ENCODE assay signal across 9 mouse cellular contexts in the genomic region with DNA sequence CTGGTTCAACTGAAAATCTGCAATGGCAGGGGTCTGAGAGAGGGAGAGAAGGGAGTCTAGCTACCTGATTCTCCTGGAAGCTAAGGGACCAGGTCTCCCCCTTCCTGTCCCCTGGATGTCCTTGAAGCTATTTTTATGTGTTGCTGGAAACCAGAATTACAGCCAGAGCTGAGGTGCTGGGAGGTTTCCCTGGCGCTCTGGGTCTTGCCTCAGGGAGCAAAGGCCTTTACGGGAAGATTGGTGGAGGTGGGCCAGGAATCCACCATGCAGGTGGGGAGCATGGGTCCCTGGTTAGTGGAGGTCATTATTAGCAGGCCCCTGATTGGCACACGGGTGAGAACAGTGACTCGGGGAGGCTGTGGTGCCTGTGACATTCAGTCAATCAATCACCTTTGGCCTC. TPM values are rescaled to one million over a fixed set of nuclear protein-coding genes. Genes with fewer than 3 reads are reported as not detected.
DNase-seq lines count a peak whose midpoint lies in the region; ATAC-seq lines count a peak whose summit lies in the region.
"Had no signal": no experiment of that assay in that cellular context is flagged by ENCODE, and none has a peak within 500 bp of the region (broad histone marks: within the 10 kb centered on the region; RNA-seq: fewer than 3 reads in every experiment).

No protein-coding gene starts in this region.

- no peak overlapping the region for H3K4me3 ChIP-seq in forebrain, embryonic 12.5 days (replicated peaks)
- H3K4me3 ChIP-seq in forebrain, embryonic 16.5 days (replicated peaks; ENCODE audit: low read length) = no peak overlapping the region
- H3K4me3 ChIP-seq in heart, embryonic 15.5 days = no peak overlapping the region
- H3K4me3 ChIP-seq in kidney, embryonic 14.5 days (ENCODE audit: low read length) = no peak overlapping the region
- no peak overlapping the region for H3K4me3 ChIP-seq in midbrain, embryonic 15.5 days
- no peak overlapping the region for H3K4me3 ChIP-seq in liver, embryonic 12.5 days

- ATAC-seq in forebrain, embryonic 12.5 days (ENCODE audit: low FRiP score) = no peak
- no peak for ATAC-seq in forebrain, embryonic 16.5 days
- ATAC-seq in heart, embryonic 15.5 days (replicated peaks; ENCODE audit: insufficient number of reproducible peaks, insufficient read depth, low FRiP score, low read depth) = no peak
- ATAC-seq in kidney, embryonic 14.5 days (ENCODE audit: low FRiP score, low TSS enrichment) = no peak
- no peak for ATAC-seq in midbrain, embryonic 15.5 days (replicated peaks)
- no peak for ATAC-seq in liver, embryonic 12.5 days

- DNase-seq in B cell, adult 2 months = no peak
- DNase-seq in embryo, embryonic 10 days (ENCODE audit: low spot score) = no peak

- WGBS in forebrain, embryonic 12.5 days = 73% methylated on average over 4 of the region's 4 CpGs
- WGBS in forebrain, embryonic 16.5 days = 52% methylated on average over 4 of the region's 4 CpGs
- WGBS in heart, embryonic 15.5 days = 28% methylated on average over 4 of the region's 4 CpGs
- 35% methylated on average over 4 of the region's 4 CpGs for WGBS in kidney, embryonic 14.5 days
- 58% methylated on average over 4 of the region's 4 CpGs for WGBS in midbrain, embryonic 15.5 days
- 46% methylated on average over 4 of the region's 4 CpGs for WGBS in liver, embryonic 12.5 days (ENCODE audit: insufficient replicate concordance)

- peaks cover 40% of the 10 kb centered on the region for H3K4me1 ChIP-seq in forebrain, embryonic 12.5 days
- H3K4me1 ChIP-seq in forebrain, embryonic 16.5 days (replicated peaks; ENCODE audit: control insufficient read depth, insufficient read depth, low read length) = peaks cover 25% of the 10 kb centered on the region
- H3K4me1 ChIP-seq in heart, embryonic 15.5 days (replicated peaks) = peaks cover 31% of the 10 kb centered on the region
- peaks cover 15% of the 10 kb centered on the region; the same call in 1 of the 2 replicates for H3K4me1 ChIP-seq in kidney, embryonic 14.5 days (ENCODE audit: control insufficient read depth, insufficient read depth, low read length)
- peaks cover 31% of the 10 kb centered on the region for H3K4me1 ChIP-seq in midbrain, embryonic 15.5 days
- H3K4me1 ChIP-seq in liver, embryonic 12.5 days = peaks cover 21% of the 10 kb centered on the region

- H3K9ac ChIP-seq in forebrain, embryonic 12.5 days = no peak overlapping the region
- H3K9ac ChIP-seq in forebrain, embryonic 16.5 days (replicated peaks; ENCODE audit: low read depth, low read length) = no peak overlapping the region
- H3K9ac ChIP-seq in heart, embryonic 15.5 days = no peak overlapping the region
- H3K9ac ChIP-seq in kidney, embryonic 14.5 days (ENCODE audit: low read depth, low read length) = 0 out of 2 replicates have a peak overlapping the region, but pooled peaks have one; percentile 12
- H3K9ac ChIP-seq in midbrain, embryonic 15.5 days = no peak overlapping the region
- no peak overlapping the region for H3K9ac ChIP-seq in liver, embryonic 12.5 days

- H3K27me3 ChIP-seq in forebrain, embryonic 12.5 days = 0 out of 2 replicates have a peak, but pooled peaks cover 10% of the 10 kb centered on the region
- H3K27me3 ChIP-seq in forebrain, embryonic 16.5 days (replicated peaks; ENCODE audit: control insufficient read depth, insufficient read depth, low read length) = no peaks in the 10 kb centered on the region
- H3K27me3 ChIP-seq in heart, embryonic 15.5 days = no peaks in the 10 kb centered on the region
- H3K27me3 ChIP-seq in kidney, embryonic 14.5 days (ENCODE audit: control insufficient read depth, insufficient read depth, low read length) = no peaks in the 10 kb centered on the region
- no peaks in the 10 kb centered on the region for H3K27me3 ChIP-seq in midbrain, embryonic 15.5 days (replicated peaks)
- peaks cover 14% of the 10 kb centered on the region for H3K27me3 ChIP-seq in liver, embryonic 12.5 days (replicated peaks)

- H3K4me2 ChIP-seq in forebrain, embryonic 12.5 days = no peak overlapping the region
- no peak overlapping the region for H3K4me2 ChIP-seq in forebrain, embryonic 16.5 days (ENCODE audit: low read length)
- no peak overlapping the region for H3K4me2 ChIP-seq in heart, embryonic 15.5 days
- H3K4me2 ChIP-seq in kidney, embryonic 14.5 days (replicated peaks; ENCODE audit: low read depth, low read length) = no peak overlapping the region
- no peak overlapping the region for H3K4me2 ChIP-seq in midbrain, embryonic 15.5 days
- no peak overlapping the region for H3K4me2 ChIP-seq in liver, embryonic 12.5 days

- no peaks in the 10 kb centered on the region for H3K36me3 ChIP-seq in forebrain, embryonic 12.5 days (replicated peaks)
- no peaks in the 10 kb centered on the region for H3K36me3 ChIP-seq in forebrain, embryonic 16.5 days (ENCODE audit: control insufficient read depth, insufficient read depth)
- no peaks in the 10 kb centered on the region for H3K36me3 ChIP-seq in heart, embryonic 15.5 days
- no peaks in the 10 kb centered on the region for H3K36me3 ChIP-seq in kidney, embryonic 14.5 days (ENCODE audit: control insufficient read depth, insufficient read depth, low read length)
- no peaks in the 10 kb centered on the region for H3K36me3 ChIP-seq in midbrain, embryonic 15.5 days (replicated peaks)
- no peaks in the 10 kb centered on the region for H3K36me3 ChIP-seq in liver, embryonic 12.5 days

- H3K9me3 ChIP-seq in forebrain, embryonic 12.5 days = no peaks in the 10 kb centered on the region
- no peaks in the 10 kb centered on the region for H3K9me3 ChIP-seq in forebrain, embryonic 16.5 days (ENCODE audit: control insufficient read depth, low read length)
- no peaks in the 10 kb centered on the region for H3K9me3 ChIP-seq in heart, embryonic 15.5 days (replicated peaks)
- H3K9me3 ChIP-seq in kidney, embryonic 14.5 days (ENCODE audit: control insufficient read depth, low read length) = no peaks in the 10 kb centered on the region
- H3K9me3 ChIP-seq in midbrain, embryonic 15.5 days = no peaks in the 10 kb centered on the region
- H3K9me3 ChIP-seq in liver, embryonic 12.5 days (replicated peaks) = no peaks in the 10 kb centered on the region

- peak overlapping the region; percentile 42; the same call in 1 of the 2 replicates for H3K27ac ChIP-seq in forebrain, embryonic 12.5 days
- H3K27ac ChIP-seq in forebrain, embryonic 16.5 days (ENCODE audit: low read length) = no peak overlapping the region
- peak overlapping the region; percentile 83 for H3K27ac ChIP-seq in heart, embryonic 15.5 days
- H3K27ac ChIP-seq in kidney, embryonic 14.5 days (ENCODE audit: low read depth, low read length) = no peak overlapping the region
- H3K27ac ChIP-seq in midbrain, embryonic 15.5 days = peak overlapping the region; percentile 64
- no peak overlapping the region for H3K27ac ChIP-seq in liver, embryonic 12.5 days

RNA-seq across cellular contexts. Expression of a gene that starts 53.3 kb away (rescaled TPM):
- polyA plus RNA-seq in forebrain, embryonic 12.5 days (2016; fragmentation: Nextera tagmentation; extraction: Ambion mirVana) = 0.47 and 0.67 TPM in 2 replicates
- polyA plus RNA-seq in forebrain, embryonic 16.5 days (2015; fragmentation: Nextera tagmentation; extraction: Ambion mirVana) = 0.89 and 0.93 TPM in 2 replicates
- polyA plus RNA-seq in heart, embryonic 15.5 days (2015; fragmentation: Nextera tagmentation; extraction: Ambion mirVana) = 1.1 and 1.5 TPM in 2 replicates
- polyA plus RNA-seq in kidney, embryonic 14.5 days (2014; fragmentation: Nextera tagmentation; extraction: Ambion mirVana) = 0.91 and 1.7 TPM in 2 replicates
- 0.51 and 0.63 TPM in 2 replicates for polyA plus RNA-seq in midbrain, embryonic 15.5 days (2015; fragmentation: Nextera tagmentation; extraction: Ambion mirVana)
- polyA plus RNA-seq in liver, embryonic 12.5 days (2016; fragmentation: Nextera tagmentation; extraction: Ambion mirVana) = 0.31 TPM in 1 of 2 replicates, not detected in the other
- polyA plus RNA-seq: liver, embryonic 16.5 days had no signal

Comparison
In these comparisons a context has a peak if more than half of its experiments do, and no peak if none do; other contexts are left out.
1. H3K27ac ChIP-seq: peak in forebrain, embryonic 12.5 days (single experiment), heart, embryonic 15.5 days (single experiment) and midbrain, embryonic 15.5 days (single experiment); none in forebrain, embryonic 16.5 days (single experiment), kidney, embryonic 14.5 days (single experiment) and liver, embryonic 12.5 days (single experiment).